Mouse (Mus musculus) embryonic facial prominence, embryonic 14.5 days (tissue): ENCODE data around the gene Timeless. TPM values are rescaled to one million over a fixed set of nuclear protein-coding genes. Genes with fewer than 3 reads are reported as not detected.
"Not testable (repeated sequence)": the region's sequence is repeated elsewhere in the genome, so short reads cannot be mapped to it uniquely, and the experiment has no call there.

ENCODE experiments used
- ATAC-seq: fragments of 200-750 bp; cut with Nextera tagmentation; 2 replicates; pipeline ENCODE4 v1.8.0; 2017; ENCODE audit warnings: low read depth, moderate number of reproducible peaks, moderate TSS enrichment
- DNase-seq: peaks from one replicate; pipeline ENCODE4 v3.0.0-alpha.2; 2015; ENCODE audit warnings: low spot score
- H3K27ac ChIP-seq: fragments of 300-500 bp; sonication (generic); replicated peaks from 2 replicates; pipeline ENCODE4 v1.5.1; 2014; ENCODE audit warnings: low read depth, mild to moderate bottlenecking, low read length, moderate library complexity
- H3K27me3 ChIP-seq: fragments of 300-500 bp; sonication (generic); replicated peaks from 2 replicates; pipeline ENCODE4 v1.6.1; 2014; ENCODE audit warnings: low read length; ENCODE audit not compliant: control insufficient read depth, insufficient read depth
- H3K36me3 ChIP-seq: fragments of 300-500 bp; sonication (generic); 2 replicates; pipeline ENCODE4 v1.6.1; 2014; ENCODE audit warnings: low read length, mixed read lengths; ENCODE audit not compliant: control insufficient read depth, insufficient read depth
- H3K4me1 ChIP-seq: fragments of 300-500 bp; sonication (generic); 2 replicates; pipeline ENCODE4 v1.6.1; 2014; ENCODE audit warnings: antibody characterized with exemption, low read length; ENCODE audit not compliant: control insufficient read depth, insufficient read depth
- H3K4me2 ChIP-seq: fragments of 300-500 bp; sonication (generic); 2 replicates; pipeline ENCODE4 v1.6.1; 2014; ENCODE audit warnings: low read depth, mild to moderate bottlenecking, low read length, moderate library complexity, mixed read lengths
- H3K4me3 ChIP-seq: fragments of 300-500 bp; sonication (generic); 2 replicates; pipeline ENCODE4 v1.5.1; 2014; ENCODE audit warnings: low read depth, mild to moderate bottlenecking, low read length
- H3K9ac ChIP-seq: fragments of 300-500 bp; sonication (generic); 2 replicates; pipeline ENCODE4 v1.6.1; 2014; ENCODE audit warnings: low read depth, mild to moderate bottlenecking, low read length, moderate library complexity, mixed read lengths
- H3K9me3 ChIP-seq: fragments of 300-500 bp; sonication (generic); 2 replicates; pipeline ENCODE4 v1.6.1; 2016; ENCODE audit warnings: low read length; ENCODE audit not compliant: control insufficient read depth
- WGBS: fragments of 180-500 bp; shearing (Covaris S2); extraction: QIAGEN DNeasy Blood & Tissue Kit; methylation state at CpG from one replicate; pipeline ENCODE4 v1.1.7; 2014; 5-methylcytosine and 5-hydroxymethylcytosine counted together
- polyA plus RNA-seq: library from polyadenylated mRNA; unstranded; fragments of >200 nt; fragmentation: Nextera tagmentation; extraction: Ambion mirVana; gene quantifications from 2 replicates; pipeline ENCODE4 v1.2.1, GENCODE M21; 2014

The Timeless gene
- polyA plus RNA-seq, 1 experiment from 2014 or later = 35.4 TPM

DNA sequence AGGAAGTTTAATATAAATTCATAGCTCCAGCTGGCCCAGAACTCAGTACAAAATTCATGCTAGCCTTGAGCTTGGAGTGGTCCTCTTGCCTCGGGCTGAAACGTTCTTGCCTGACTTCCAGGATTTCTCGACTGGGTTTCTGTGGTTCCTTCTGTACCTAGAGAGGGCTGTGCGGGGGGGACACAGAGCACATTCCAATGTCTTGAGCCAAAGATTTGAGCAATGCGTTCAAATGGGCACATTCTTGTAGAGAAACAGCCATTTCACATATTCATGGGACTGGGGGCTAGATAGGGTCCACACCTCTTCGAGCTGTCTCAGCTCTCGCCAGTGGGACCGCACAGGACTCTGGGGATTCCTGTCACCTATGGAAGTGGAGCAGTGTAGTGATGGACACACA, 24.1 kb downstream of the Timeless start:
- Histone ChIP-seq H3K4me3 (no peak overlapping the region), H3K36me3 (peaks cover 23% of the 10 kb centered on the region), H3K27ac (no peak overlapping the region), H3K27me3 (no peaks in the 10 kb centered on the region), H3K9ac (no peak overlapping the region), H3K9me3 (no peaks in the 10 kb centered on the region), H3K4me2 (no peak overlapping the region), H3K4me1 (no peaks in the 10 kb centered on the region)
- ATAC-seq (no peak), DNase-seq (no peak)
- WGBS = 88% methylated on average over 8 of the region's 8 CpGs

DNA sequence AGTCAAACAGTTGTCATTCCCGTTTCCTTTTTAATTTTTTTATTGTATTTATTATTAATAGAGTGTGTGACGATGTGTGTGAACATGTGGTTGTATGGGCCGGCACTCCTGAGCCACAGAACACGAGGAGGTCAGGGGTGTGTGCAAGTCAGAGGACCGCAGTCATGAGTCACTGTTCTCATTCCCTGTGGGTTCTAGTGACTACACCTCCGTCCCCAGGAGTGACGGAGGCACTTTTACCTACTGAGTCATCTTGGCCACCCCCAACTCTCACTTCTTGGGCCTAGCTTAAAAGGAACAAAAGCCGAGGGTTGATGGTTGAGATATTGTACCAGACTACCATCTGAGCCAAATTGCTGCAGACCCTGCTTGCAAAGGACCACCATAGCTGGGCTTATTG, 24.5 kb downstream of the Timeless start:
- Histone ChIP-seq H3K36me3 (peaks cover 19% of the 10 kb centered on the region), H3K9me3 (no peaks in the 10 kb centered on the region), H3K4me2 (no peak overlapping the region), H3K27ac (no peak overlapping the region), H3K27me3 (no peaks in the 10 kb centered on the region), H3K4me3 (no peak overlapping the region), H3K9ac (no peak overlapping the region), H3K4me1 (no peaks in the 10 kb centered on the region)
- DNase-seq = no peak
- 82% methylated on average over 8 of the region's 8 CpGs for WGBS
- no peak for ATAC-seq

DNA sequence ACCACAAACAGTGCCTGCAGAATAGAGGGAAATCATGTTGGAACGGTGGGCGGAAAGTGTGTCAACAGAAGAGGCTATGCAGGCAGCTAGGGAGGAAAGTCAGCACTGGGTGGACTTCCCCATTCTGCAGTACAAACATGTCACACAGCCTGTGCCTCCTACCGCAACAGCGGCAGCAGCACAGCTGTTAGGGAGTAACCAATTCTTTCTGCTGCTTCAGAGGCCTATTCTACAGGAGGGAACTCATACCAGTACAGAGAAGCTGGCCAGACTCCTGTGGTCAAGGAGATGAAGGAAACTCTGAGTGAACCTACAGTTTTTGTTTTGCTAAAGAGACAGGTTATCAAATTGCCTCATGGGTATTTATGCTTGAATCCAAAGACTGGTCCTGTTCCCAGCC, 27.1 kb downstream of the Timeless start:
- DNase-seq (peak; percentile 26), ATAC-seq (no peak)
- Histone ChIP-seq H3K9me3 (no peaks in the 10 kb centered on the region), H3K36me3 (no peaks in the 10 kb centered on the region), H3K4me2 (no peak overlapping the region), H3K27me3 (no peaks in the 10 kb centered on the region), H3K9ac (no peak overlapping the region), H3K4me1 (no peaks in the 10 kb centered on the region), H3K27ac (no peak overlapping the region), H3K4me3 (no peak overlapping the region)
- 73% methylated on average over 3 of the region's 4 CpGs for WGBS

DNA sequence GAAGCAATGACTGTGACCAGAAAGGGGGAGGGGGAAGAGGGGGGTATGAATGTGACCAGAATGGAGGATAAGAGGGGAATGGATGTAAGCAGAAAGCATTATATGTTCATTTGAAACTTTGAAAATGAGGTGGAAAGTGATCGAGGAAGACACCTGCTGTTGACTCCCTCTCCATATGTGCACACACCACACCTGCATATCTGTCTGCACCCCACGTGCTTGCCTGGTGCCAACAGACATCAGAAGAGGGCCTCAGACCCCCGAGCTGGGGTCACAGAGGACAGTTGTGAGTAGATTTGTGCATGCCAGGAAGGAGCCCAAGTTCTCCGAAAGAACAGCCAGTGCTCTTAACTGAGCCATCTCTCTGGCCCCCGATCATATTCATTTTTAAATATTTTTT, 28.1 kb downstream of the Timeless start:
- no peak overlapping the region for H3K9ac ChIP-seq
- no peaks in the 10 kb centered on the region for H3K36me3 ChIP-seq
- 80% methylated on average over 5 of the region's 5 CpGs for WGBS
- no peaks in the 10 kb centered on the region for H3K9me3 ChIP-seq
- H3K4me3 ChIP-seq = no peak overlapping the region
- no peak overlapping the region for H3K27ac ChIP-seq
- H3K4me2 ChIP-seq = no peak overlapping the region
- DNase-seq (no peak), ATAC-seq (no peak)
- no peaks in the 10 kb centered on the region for H3K4me1 ChIP-seq
- no peaks in the 10 kb centered on the region for H3K27me3 ChIP-seq

DNA sequence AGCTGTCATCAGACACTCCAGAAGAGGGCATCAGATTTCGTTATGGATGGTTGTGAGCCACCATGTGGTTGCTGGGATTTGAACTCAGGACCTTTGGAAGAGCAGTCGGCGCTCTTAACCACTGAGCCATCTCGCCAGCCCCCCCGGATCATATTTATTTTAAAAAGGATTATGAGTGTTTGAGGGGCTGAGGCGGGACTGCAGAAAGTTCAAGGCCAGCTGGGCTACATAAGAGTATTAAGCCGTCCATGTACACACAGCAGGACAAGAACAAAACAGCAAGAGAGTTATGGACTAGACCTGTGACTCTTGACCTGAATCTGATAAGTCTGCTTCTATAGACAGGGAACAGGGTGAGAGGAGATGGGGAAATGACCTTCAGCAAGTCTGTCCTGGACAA, 28.5 kb downstream of the Timeless start:
- not testable (repeated sequence) for DNase-seq, H3K27ac ChIP-seq, H3K27me3 ChIP-seq, H3K4me1 ChIP-seq, H3K36me3 ChIP-seq, H3K4me2 ChIP-seq, H3K4me3 ChIP-seq, ATAC-seq, H3K9ac ChIP-seq, H3K9me3 ChIP-seq
- WGBS = 89% methylated on average over 7 of the region's 7 CpGs

DNA sequence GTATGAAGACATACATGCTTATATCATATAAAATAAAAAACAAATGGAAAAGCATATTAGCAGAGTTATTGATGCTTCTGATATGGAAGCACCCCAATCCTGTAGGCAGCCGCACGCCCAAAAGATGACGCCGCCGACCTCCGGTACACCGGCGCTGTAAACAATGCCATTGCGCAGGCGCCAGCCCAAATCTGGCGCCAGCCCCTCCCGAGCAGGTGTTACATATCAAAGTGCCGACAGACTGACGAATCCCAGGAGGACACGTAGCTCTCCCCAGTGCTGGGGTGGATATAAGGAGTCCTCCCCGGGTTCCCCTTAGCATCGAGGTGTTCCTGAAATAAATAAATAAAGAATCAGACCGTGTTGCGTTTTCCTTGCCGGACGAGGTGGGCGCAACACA, 30.4 kb downstream of the Timeless start:
- Histone ChIP-seq H3K4me2 (no peak overlapping the region), H3K27ac (no peak overlapping the region), H3K36me3 (no peaks in the 10 kb centered on the region), H3K4me1 (no peaks in the 10 kb centered on the region), H3K9ac (no peak overlapping the region), H3K9me3 (no peaks in the 10 kb centered on the region), H3K27me3 (no peaks in the 10 kb centered on the region), H3K4me3 (no peak overlapping the region)
- ATAC-seq (no peak), DNase-seq (no peak)
- 73% methylated on average over 22 of the region's 22 CpGs for WGBS

DNA sequence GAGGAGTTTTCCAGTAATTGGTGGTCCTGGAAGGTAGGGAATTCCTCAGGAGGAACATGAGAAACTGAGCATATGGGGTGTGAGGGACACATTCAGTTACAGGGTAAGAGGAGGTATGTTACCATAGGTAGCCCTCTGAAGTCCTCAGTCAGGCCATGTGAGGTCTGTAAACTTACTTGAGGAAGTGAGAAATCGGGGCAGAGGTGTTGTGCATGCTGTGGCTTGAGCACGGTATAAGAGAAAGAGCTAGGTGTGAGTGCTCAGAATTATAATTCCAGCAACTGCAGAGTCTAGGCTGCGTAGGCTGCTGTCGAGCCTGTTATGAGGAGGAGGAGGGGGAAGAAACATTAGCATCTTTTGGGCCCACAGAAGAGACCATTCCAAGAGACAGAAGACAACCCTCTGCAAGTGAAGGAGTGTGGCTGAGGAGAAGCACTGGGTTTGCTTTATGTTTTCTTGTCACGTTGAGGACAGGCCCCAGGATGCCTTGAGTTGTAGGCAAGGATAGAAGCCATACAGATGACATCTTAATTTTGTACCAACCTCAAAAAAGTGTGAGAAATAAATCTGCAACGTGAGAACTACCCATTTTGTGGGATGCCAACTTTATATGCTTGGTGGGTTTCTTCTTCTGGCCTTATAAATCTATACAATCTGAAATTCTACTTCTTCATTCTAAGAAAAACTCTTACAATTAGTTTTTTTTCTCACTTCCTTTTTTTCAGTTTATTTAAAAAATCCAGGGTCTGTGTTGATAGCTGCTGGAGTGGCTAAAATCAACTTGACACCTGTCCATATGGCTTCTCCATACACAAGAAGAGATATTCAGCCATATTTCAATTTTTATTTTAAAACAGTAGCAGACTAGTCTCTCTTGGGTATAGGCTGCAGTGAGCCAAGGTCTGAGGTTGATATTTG, 31.8 kb downstream of the Timeless start:
- DNase-seq = no peak
- Histone ChIP-seq H3K9ac (no peak overlapping the region), H3K4me1 (no peaks in the 10 kb centered on the region), H3K27ac (no peak overlapping the region), H3K27me3 (no peaks in the 10 kb centered on the region), H3K4me2 (no peak overlapping the region), H3K36me3 (no peaks in the 10 kb centered on the region), H3K9me3 (no peaks in the 10 kb centered on the region), H3K4me3 (no peak overlapping the region)
- no peak for ATAC-seq
- 74% methylated on average over 6 of the region's 6 CpGs for whole genome bisulfite sequencing

DNA sequence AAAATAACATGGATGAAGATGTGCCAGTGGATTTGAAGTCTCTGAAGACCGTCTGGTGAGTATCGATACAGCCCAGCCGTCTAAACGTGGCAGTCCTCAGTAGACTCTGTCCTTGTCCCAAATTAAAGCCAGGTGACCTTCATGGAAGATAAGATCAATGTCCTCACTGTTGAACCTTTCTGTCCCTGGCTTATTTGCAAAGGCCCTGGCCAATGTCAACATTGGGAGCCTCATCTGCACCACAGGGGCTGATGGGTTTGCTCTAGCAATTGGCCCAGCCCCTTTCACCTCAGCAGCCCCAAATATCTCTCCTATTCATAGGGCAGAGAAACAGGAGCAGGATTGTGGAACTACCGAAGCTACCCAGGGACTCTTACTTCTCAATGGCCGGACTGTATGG, 36.5 kb downstream of the Timeless start, which contains the start of gene Apof:
Gene Apof (plus strand): TSS at position 301 of the 400 bp plus-strand sequence.
- Histone ChIP-seq H3K27ac (no peak within 1 kb of the TSS), H3K36me3 (no peaks in the 10 kb centered on the region), H3K4me2 (no peak within 1 kb of the TSS), H3K27me3 (no peaks in the 10 kb centered on the region), H3K4me1 (no peaks in the 10 kb centered on the region), H3K9me3 (no peaks in the 10 kb centered on the region), H3K9ac (no peak within 1 kb of the TSS), H3K4me3 (no peak within 1 kb of the TSS)
- 58% methylated on average over 6 of the region's 6 CpGs for WGBS
- DNase-seq = no peak
- ATAC-seq = no peak
